ENCODE assay signal across 8 mouse cellular contexts in genomic region chr19:31764801-31765340, GRCm38 (mm10). TPM values are rescaled to one million over a fixed set of nuclear protein-coding genes. Genes with fewer than 3 reads are reported as not detected.
DNase-seq lines count a peak whose midpoint lies in the region; ATAC-seq and TF ChIP-seq lines count a peak whose summit lies in the region.

TSS of gene Prkg1 (minus strand) at chr19:31765033.

- under 1% methylated on average over 23 of the region's 23 CpGs for WGBS in heart, adult 2 months
- under 1% methylated on average over 23 of the region's 23 CpGs for WGBS in liver, embryonic 14.5 days (ENCODE audit: insufficient replicate concordance)
- WGBS in neural tube, embryonic 15.5 days: 0% methylated on average over 22 of the region's 23 CpGs

- TF ChIP-seq EP300 in heart, adult 2 months (IDR thresholded peaks at IDR 0.05; ENCODE audit: insufficient read depth, low read depth, low read length): no peak
- TF ChIP-seq EP300 in liver, embryonic 14.5 days (IDR thresholded peaks at IDR 0.05; ENCODE audit: low read depth): no peak

- peak within 1 kb of the TSS; percentile 53; the same call in 1 of the 2 replicates for H3K27ac ChIP-seq in cortical plate, adult 2 months (ENCODE audit: insufficient read depth, low read length)
- H3K27ac ChIP-seq in heart, adult 2 months: peak within 1 kb of the TSS; percentile 93
- no peak within 1 kb of the TSS for H3K27ac ChIP-seq in liver, embryonic 14.5 days
- H3K27ac ChIP-seq in neural tube, embryonic 15.5 days (replicated peaks): peak within 1 kb of the TSS; percentile 60

- no peaks in the 10 kb centered on the region for H3K27me3 ChIP-seq in heart, adult 2 months (ENCODE audit: control insufficient read depth, insufficient read depth, low read length)
- peaks cover 34% of the 10 kb centered on the region for H3K27me3 ChIP-seq in liver, embryonic 14.5 days (ENCODE audit: control insufficient read depth, insufficient read depth, low read length)
- H3K27me3 ChIP-seq in neural tube, embryonic 15.5 days (replicated peaks): peaks cover 18% of the 10 kb centered on the region

- DNase-seq in right cerebral cortex, postnatal 4 days: peak; percentile 22
- DNase-seq in right cerebral cortex, postnatal 14 days: no peak
- peak; percentile 55 to 73 for DNase-seq in heart, adult 2 months
- peak; percentile 8 for DNase-seq in kidney, adult 9 months
- no peak for DNase-seq in liver, embryonic 14.5 days (ENCODE audit: low read depth in 3 of 3, low spot score in 3 of 3)
- no peak for DNase-seq in right cerebral cortex, postnatal 36 days (ENCODE audit: low spot score in 2 of 2)

- H3K79me2 ChIP-seq in heart, adult 2 months (replicated peaks; ENCODE audit: control insufficient read depth, insufficient read depth, low read length): no peaks in the 10 kb centered on the region

- H3K4me2 ChIP-seq in liver, embryonic 14.5 days (ENCODE audit: low read depth): peak within 1 kb of the TSS; percentile 83
- H3K4me2 ChIP-seq in neural tube, embryonic 15.5 days: peak within 1 kb of the TSS; percentile 97

- H3K9me3 ChIP-seq in liver, embryonic 14.5 days (ENCODE audit: control insufficient read depth, low read length): no peaks in the 10 kb centered on the region
- no peaks in the 10 kb centered on the region for H3K9me3 ChIP-seq in neural tube, embryonic 15.5 days (replicated peaks)

- H3K4me1 ChIP-seq in cortical plate, adult 2 months (ENCODE audit: control insufficient read depth, insufficient read depth, low read length): no peaks in the 10 kb centered on the region; the same call in 1 of the 2 replicates
- peaks cover 2% of the 10 kb centered on the region; the same call in 1 of the 2 replicates for H3K4me1 ChIP-seq in heart, adult 2 months (ENCODE audit: control insufficient read depth, insufficient read depth, low read length)
- peaks cover 0 to 8% of the 10 kb centered on the region in 2 experiments; a peak in 3 of 4 replicates for H3K4me1 ChIP-seq in liver, embryonic 14.5 days (replicated peaks; ENCODE audit: control insufficient read depth in 2 of 2, insufficient read depth in 2 of 2, low read length in 1 of 2)
- peaks cover 30% of the 10 kb centered on the region for H3K4me1 ChIP-seq in neural tube, embryonic 15.5 days

- peak within 1 kb of the TSS; percentile 44 for H3K9ac ChIP-seq in heart, adult 2 months (ENCODE audit: low read depth, low read length)
- peak within 1 kb of the TSS; percentile 9 for H3K9ac ChIP-seq in liver, embryonic 14.5 days (replicated peaks)
- peak within 1 kb of the TSS; percentile 53 for H3K9ac ChIP-seq in neural tube, embryonic 15.5 days (replicated peaks)

- intact Hi-C loops in heart, adult 2 months (cut with DNase I): loop anchor here (5.0 to 10.0 kb wide), 2 partner anchors 343 to 680 kb away; partner anchors contain the start of gene Cstf2t

- H3K36me3 ChIP-seq in heart, adult 2 months (ENCODE audit: control insufficient read depth, insufficient read depth, low read length): no peaks in the 10 kb centered on the region
- no peaks in the 10 kb centered on the region for H3K36me3 ChIP-seq in liver, embryonic 14.5 days (replicated peaks; ENCODE audit: control insufficient read depth, insufficient read depth, low read depth)
- no peaks in the 10 kb centered on the region for H3K36me3 ChIP-seq in neural tube, embryonic 15.5 days

- no peak for TF ChIP-seq CTCF in cortical plate, adult 2 months (IDR thresholded peaks at IDR 0.05; ENCODE audit: extremely low read depth, insufficient read depth, low read length)
- no peak for TF ChIP-seq CTCF in heart, adult 2 months (IDR thresholded peaks at IDR 0.05)
- no peak for TF ChIP-seq CTCF in liver, embryonic 14.5 days (IDR thresholded peaks at IDR 0.05; ENCODE audit: low read depth)

- ATAC-seq in liver, embryonic 14.5 days (ENCODE audit: insufficient read depth): 0 out of 2 replicates have a peak, but pooled peaks have one; percentile 31
- peak; percentile 81 for ATAC-seq in neural tube, embryonic 15.5 days (ENCODE audit: low FRiP score)

- no peak for TF ChIP-seq POLR2A in cortical plate, adult 2 months (IDR thresholded peaks at IDR 0.05; ENCODE audit: extremely low read depth, insufficient read depth, low read length)
- TF ChIP-seq POLR2A in heart, adult 2 months (IDR thresholded peaks at IDR 0.05; ENCODE audit: insufficient read depth, low read depth, low read length): 0 out of 2 replicates have a peak, but pooled peaks have one; percentile 45

- peak within 1 kb of the TSS; percentile 20 for H3K4me3 ChIP-seq in cortical plate, adult 2 months (ENCODE audit: insufficient read depth, low read length)
- peak within 1 kb of the TSS; percentile 85 for H3K4me3 ChIP-seq in heart, adult 2 months
- peak within 1 kb of the TSS; percentile 26 to 59 for H3K4me3 ChIP-seq in liver, embryonic 14.5 days (ENCODE audit: insufficient read depth in 1 of 2, low read depth in 2 of 2, low read length in 2 of 2)
- peak within 1 kb of the TSS; percentile 53 for H3K4me3 ChIP-seq in neural tube, embryonic 15.5 days (replicated peaks)

RNA-seq across cellular contexts. Expression of gene Prkg1, which starts in this region (rescaled TPM):
- 5.9 and 6.4 TPM in 2 replicates for polyA plus RNA-seq in cortical plate, adult 2 months (2012; rRNA removed)
- total RNA-seq in heart, adult 2 months (2021): 10 to 100 TPM; 11.0 to 13.6 TPM
- polyA plus RNA-seq in heart, adult 2 months (2012; rRNA removed): 2.2 and 3.4 TPM in 2 replicates
- 0.40 and 0.50 TPM in 2 replicates for polyA plus RNA-seq in liver, embryonic 14.5 days (2012; rRNA removed)
- polyA plus RNA-seq in liver, embryonic 14.5 days (2014; fragmentation: Nextera tagmentation; extraction: Ambion mirVana): 0.47 and 0.92 TPM in 2 replicates
- 7.8 and 8.1 TPM in 2 replicates for polyA plus RNA-seq in neural tube, embryonic 15.5 days (2015; fragmentation: Nextera tagmentation; extraction: Ambion mirVana)

Comparison
In these comparisons a context has a peak if more than half of its experiments do, and no peak if none do; other contexts are left out.
1. DNase-seq: peak in right cerebral cortex, postnatal 4 days (single experiment), heart, adult 2 months (2 of 2) and kidney, adult 9 months (single experiment); none in right cerebral cortex, postnatal 14 days (single experiment), liver, embryonic 14.5 days (0 of 3) and right cerebral cortex, postnatal 36 days (0 of 2).
2. Peak in ATAC-seq, H3K4me3 ChIP-seq, H3K9ac ChIP-seq and H3K4me2 ChIP-seq in liver, embryonic 14.5 days; RNA of the gene not detected or under 1 TPM.
3. H3K4me3 ChIP-seq: peak in every context shown above with its lines; median percentile 85 in heart, adult 2 months; 53 in neural tube, embryonic 15.5 days; 42 in liver, embryonic 14.5 days; 20 in cortical plate, adult 2 months.
4. Peak in every context shown above with its lines, with median percentiles within 50 percentile points of each other: H3K9ac ChIP-seq.